In genomic region chr15:81476597-81476996, GRCm38 (mm10) we compare ENCODE assay signal across 8 mouse cellular contexts. TPM values are rescaled to one million over a fixed set of nuclear protein-coding genes. Genes with fewer than 3 reads are reported as not detected.
DNase-seq lines count a peak whose midpoint lies in the region; ATAC-seq lines count a peak whose summit lies in the region.

No protein-coding gene starts in this region.

- H3K4me2 ChIP-seq in heart, embryonic 12.5 days: peak overlapping the region; percentile 47
- peak overlapping the region; percentile 17; the same call in 1 of the 2 replicates for H3K4me2 ChIP-seq in hindbrain, embryonic 14.5 days (replicated peaks)
- peak overlapping the region; percentile 20; the same call in 1 of the 2 replicates for H3K4me2 ChIP-seq in midbrain, embryonic 15.5 days

- H3K27me3 ChIP-seq in heart, embryonic 12.5 days (replicated peaks): no peaks in the 10 kb centered on the region
- H3K27me3 ChIP-seq in hindbrain, embryonic 14.5 days (ENCODE audit: control insufficient read depth, insufficient read depth, low read length): no peaks in the 10 kb centered on the region
- no peaks in the 10 kb centered on the region for H3K27me3 ChIP-seq in midbrain, embryonic 15.5 days (replicated peaks)

- H3K9ac ChIP-seq in heart, embryonic 12.5 days: peak overlapping the region; percentile 23; the same call in 1 of the 2 replicates
- no peak overlapping the region for H3K9ac ChIP-seq in hindbrain, embryonic 14.5 days
- H3K9ac ChIP-seq in midbrain, embryonic 15.5 days: no peak overlapping the region

- H3K4me1 ChIP-seq in heart, embryonic 12.5 days (replicated peaks): no peaks in the 10 kb centered on the region; the same call in 1 of the 2 replicates
- H3K4me1 ChIP-seq in hindbrain, embryonic 14.5 days (replicated peaks; ENCODE audit: control insufficient read depth, insufficient read depth, low read length): 0 out of 2 replicates have a peak, but pooled peaks cover 4% of the 10 kb centered on the region
- H3K4me1 ChIP-seq in midbrain, embryonic 15.5 days: peaks cover 7% of the 10 kb centered on the region; the same call in 1 of the 2 replicates

- WGBS in heart, embryonic 12.5 days: 5% methylated on average over 2 of the region's 2 CpGs
- 0% methylated on average over 2 of the region's 2 CpGs for WGBS in hindbrain, embryonic 14.5 days
- 0% methylated on average over 2 of the region's 2 CpGs for WGBS in midbrain, embryonic 15.5 days

- peaks cover 41% of the 10 kb centered on the region for H3K36me3 ChIP-seq in heart, embryonic 12.5 days
- H3K36me3 ChIP-seq in hindbrain, embryonic 14.5 days (replicated peaks; ENCODE audit: control insufficient read depth, insufficient read depth): peaks cover 38% of the 10 kb centered on the region
- peaks cover 24% of the 10 kb centered on the region; the same call in 1 of the 2 replicates for H3K36me3 ChIP-seq in midbrain, embryonic 15.5 days (replicated peaks)

- H3K9me3 ChIP-seq in heart, embryonic 12.5 days (replicated peaks): no peaks in the 10 kb centered on the region
- H3K9me3 ChIP-seq in hindbrain, embryonic 14.5 days (ENCODE audit: control insufficient read depth, low read length): no peaks in the 10 kb centered on the region
- H3K9me3 ChIP-seq in midbrain, embryonic 15.5 days: no peaks in the 10 kb centered on the region

- no peak overlapping the region for H3K27ac ChIP-seq in heart, embryonic 12.5 days (ENCODE audit: poor library complexity, severe bottlenecking)
- H3K27ac ChIP-seq in hindbrain, embryonic 14.5 days: no peak overlapping the region
- no peak overlapping the region for H3K27ac ChIP-seq in midbrain, embryonic 15.5 days

- H3K4me3 ChIP-seq in heart, embryonic 12.5 days: no peak overlapping the region
- H3K4me3 ChIP-seq in hindbrain, embryonic 14.5 days (replicated peaks; ENCODE audit: low read length): no peak overlapping the region
- no peak overlapping the region for H3K4me3 ChIP-seq in midbrain, embryonic 15.5 days

- ATAC-seq in heart, embryonic 12.5 days (ENCODE audit: insufficient number of reproducible peaks, low FRiP score): no peak
- ATAC-seq in hindbrain, embryonic 14.5 days (ENCODE audit: low FRiP score): no peak
- ATAC-seq in midbrain, embryonic 15.5 days (replicated peaks): no peak

- DNase-seq in heart, adult 18-20 months: no peak
- DNase-seq in adrenal gland, postnatal 36 days: peak; percentile 46 to 64
- DNase-seq in hindbrain, embryonic 14.5 days (ENCODE audit: low spot score): peak; percentile 44
- DNase-seq in yolk sac, embryonic 10.5 days (ENCODE audit: low spot score): no peak
- no peak for DNase-seq in urinary bladder, postnatal 36 days (ENCODE audit: low spot score in 2 of 2)
- DNase-seq in urinary bladder, postnatal 14 days (ENCODE audit: low spot score): no peak

RNA-seq across cellular contexts. Expression of gene Rbx1, which starts 10.5 kb away (rescaled TPM):
- polyA plus RNA-seq in heart, embryonic 12.5 days (2016; fragmentation: Nextera tagmentation; extraction: Ambion mirVana): 383 and 424 TPM in 2 replicates
- total RNA-seq in heart, adult 18-20 months (2021): 100 to 1,000 TPM; 113 to 130 TPM
- total RNA-seq in adrenal gland, postnatal 36 days (2021): 100 to 1,000 TPM; 147 to 151 TPM
- polyA plus RNA-seq in hindbrain, embryonic 14.5 days (2014; fragmentation: Nextera tagmentation; extraction: Ambion mirVana): 452 and 483 TPM in 2 replicates
- 387 and 390 TPM in 2 replicates for polyA plus RNA-seq in midbrain, embryonic 15.5 days (2015; fragmentation: Nextera tagmentation; extraction: Ambion mirVana)

Comparison
In these comparisons a context has a peak if more than half of its experiments do, and no peak if none do; other contexts are left out.
1. DNase-seq: peak in adrenal gland, postnatal 36 days (2 of 2) and hindbrain, embryonic 14.5 days (single experiment); none in heart, adult 18-20 months (0 of 2), yolk sac, embryonic 10.5 days (single experiment), urinary bladder, postnatal 36 days (0 of 2) and urinary bladder, postnatal 14 days (single experiment).
2. Peak in every context shown above with its lines, with median percentiles within 50 percentile points of each other: H3K4me2 ChIP-seq.